Mouse (Mus musculus) cerebellum, postnatal 4 days (tissue): ENCODE measurements around the gene Smpd3.

ENCODE experiments used
- DNase-seq, 2 experiments: peaks; one replicate each; pipeline ENCODE4 v3.0.0; 2022; ENCODE audit warnings: low spot score in 2 of 2, mixed read lengths in 1 of 2

The Smpd3 gene

GRCm38 (mm10) chr8:106337852-106338521 is at the start of gene Smpd3:
TSS of gene Smpd3 (minus strand) at chr8:106337988.
- peak; percentile 98 to 99 for DNase-seq

GRCm38 (mm10) chr8:106381026-106381425 is 43.2 kb upstream of the Smpd3 start:
- DNase-seq: no peak

- DNase-seq: no peak
These were observed 41.6 kb upstream of the Smpd3 start for GRCm38 (mm10) chr8:106379357-106379756.

- no peak for DNase-seq
These were observed 40.8 kb upstream of the Smpd3 start for GRCm38 (mm10) chr8:106378501-106379048.

GRCm38 (mm10) chr8:106376862-106377261 is 39.1 kb upstream of the Smpd3 start:
- peak in 1 of 2 experiments; percentile 74 for DNase-seq

GRCm38 (mm10) chr8:106375957-106376356 is 38.2 kb upstream of the Smpd3 start:
- DNase-seq: no peak

- DNase-seq: no peak
These were observed 31.3 kb upstream of the Smpd3 start for GRCm38 (mm10) chr8:106369069-106369468.

GRCm38 (mm10) chr8:106368501-106368900 is 30.7 kb upstream of the Smpd3 start:
- no peak for DNase-seq

GRCm38 (mm10) chr8:106364837-106365236 is 27.0 kb upstream of the Smpd3 start:
- DNase-seq: no peak

GRCm38 (mm10) chr8:106364278-106364677 is 26.5 kb upstream of the Smpd3 start:
- no peak for DNase-seq

- DNase-seq: no peak
These were observed 25.5 kb upstream of the Smpd3 start for GRCm38 (mm10) chr8:106363321-106363720.

- DNase-seq: no peak
These were observed 22.0 kb upstream of the Smpd3 start for GRCm38 (mm10) chr8:106359650-106360338.

GRCm38 (mm10) chr8:106351135-106351534 is 13.3 kb upstream of the Smpd3 start:
- DNase-seq: no peak

GRCm38 (mm10) chr8:106349398-106349797 is 11.6 kb upstream of the Smpd3 start:
- DNase-seq: no peak

- DNase-seq: no peak
These were observed 8.3 kb upstream of the Smpd3 start for GRCm38 (mm10) chr8:106346123-106346522.

- no peak for DNase-seq
These were observed 5.7 kb upstream of the Smpd3 start for GRCm38 (mm10) chr8:106343471-106343870.

- DNase-seq: no peak
These were observed 5.0 kb upstream of the Smpd3 start for GRCm38 (mm10) chr8:106342828-106343227.

GRCm38 (mm10) chr8:106338741-106339209 is 987 bp upstream of the Smpd3 start:
- DNase-seq: no peak

- peak; percentile 29 to 60 for DNase-seq
These were observed 1.2 kb downstream of the Smpd3 start for GRCm38 (mm10) chr8:106336561-106336960.

GRCm38 (mm10) chr8:106336031-106336430 is 1.8 kb downstream of the Smpd3 start:
- no peak for DNase-seq

GRCm38 (mm10) chr8:106335196-106335595 is 2.6 kb downstream of the Smpd3 start:
- peak in 1 of 2 experiments; percentile 25 for DNase-seq

GRCm38 (mm10) chr8:106333346-106333745 is 4.4 kb downstream of the Smpd3 start:
- no peak for DNase-seq

- DNase-seq: no peak
These were observed 5.3 kb downstream of the Smpd3 start for GRCm38 (mm10) chr8:106332498-106332897.
